Mouse (Mus musculus) cortical plate, adult 2 months (tissue): ENCODE results near the gene Ubr3. TPM values are rescaled to one million over a fixed set of nuclear protein-coding genes. Genes with fewer than 3 reads are reported as not detected.

Source experiments
- H3K27ac ChIP-seq: fragments of 200-500 bp; 2 replicates; pipeline ENCODE4 v1.5.1; 2012; ENCODE audit warnings: low read length, control low read depth, inconsistent platforms; ENCODE audit not compliant: insufficient read depth
- H3K4me1 ChIP-seq: fragments of 200-500 bp; 2 replicates; pipeline ENCODE4 v1.6.1; 2011; ENCODE audit warnings: low read length; ENCODE audit not compliant: control insufficient read depth, insufficient read depth
- H3K4me3 ChIP-seq: fragments of 200-500 bp; 2 replicates; pipeline ENCODE4 v1.5.1; 2011; ENCODE audit warnings: mild to moderate bottlenecking, low read length, control low read depth; ENCODE audit not compliant: insufficient read depth
- CTCF ChIP-seq: fragments of 200-500 bp; IDR thresholded peaks from 2 replicates; pipeline ENCODE4 v1.5.1; 2011; ENCODE audit warnings: mild to moderate bottlenecking, control low read depth, low read length; ENCODE audit not compliant: insufficient read depth; ENCODE audit errors: extremely low read depth
- POLR2A ChIP-seq: fragments of 200-500 bp; IDR thresholded peaks from 2 replicates; pipeline ENCODE4 v1.6.1; 2011; ENCODE audit warnings: mild to moderate bottlenecking, low read length, control low read depth; ENCODE audit not compliant: insufficient read depth; ENCODE audit errors: extremely low read depth
- polyA plus RNA-seq: library from polyadenylated mRNA; depleted of rRNA; stranded (reverse); fragments of >200 nt; gene quantifications from 2 replicates; pipeline ENCODE4 v1.2.3, GENCODE M21; 2012; rRNA removed

The Ubr3 gene
- polyA plus RNA-seq, 1 experiment = 75.8 TPM

DNA sequence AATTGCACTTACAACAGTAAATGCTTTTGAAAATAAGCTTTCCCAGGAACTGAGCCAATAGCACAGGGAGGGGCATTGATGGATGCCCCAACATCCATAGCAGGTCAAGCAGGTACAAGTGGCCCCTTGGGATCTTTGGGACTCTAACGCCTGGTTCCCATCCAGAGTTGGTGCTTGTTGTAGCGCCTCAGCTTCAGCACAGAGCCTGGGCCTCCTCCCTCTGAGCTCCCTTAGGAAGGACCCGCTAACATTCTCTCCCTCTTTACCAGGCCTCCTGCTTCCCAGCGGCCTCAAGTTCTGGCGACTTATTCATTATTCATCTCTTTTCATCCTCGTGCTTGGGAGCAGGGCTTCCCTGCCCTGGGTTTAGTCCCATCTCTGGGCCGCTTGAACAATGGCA lies 141.7 kb downstream of the Ubr3 start, which contains the start of gene Myo3b:
Gene Myo3b (plus strand): TSS at position 375 of the 400 bp plus-strand sequence.
- Histone ChIP-seq H3K4me1 (no peaks in the 10 kb centered on the region), H3K4me3 (no peak within 1 kb of the TSS), H3K27ac (no peak within 1 kb of the TSS)
- TF ChIP-seq CTCF (no peak), POLR2A (no peak)

- TF ChIP-seq CTCF (no peak), POLR2A (no peak)
- Histone ChIP-seq H3K27ac (no peak overlapping the region), H3K4me1 (peaks cover 2% of the 10 kb centered on the region; the same call in 1 of the 2 replicates)
Measured at GRCm38 (mm10) chr2:70044466-70044865, 147.4 kb downstream of the Ubr3 start.

DNA sequence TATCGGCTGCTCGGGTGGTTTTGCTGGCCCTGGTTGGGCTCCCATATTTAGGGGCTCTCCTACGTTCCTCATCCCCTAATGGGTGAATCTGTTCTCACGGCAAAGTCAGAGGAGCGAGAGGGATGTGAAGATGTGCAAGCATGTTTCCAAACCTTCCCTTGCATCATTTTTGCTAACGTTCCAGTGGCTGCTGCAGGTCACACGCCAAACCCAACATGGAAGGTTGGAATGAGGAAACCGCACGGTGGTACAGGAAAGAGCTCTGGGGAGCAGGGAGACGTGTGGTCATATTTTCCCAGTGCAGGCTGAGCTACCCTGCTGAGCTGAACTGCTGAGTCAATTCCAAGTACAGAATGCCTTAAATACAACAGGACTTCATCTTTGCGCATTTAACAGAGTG lies 150.8 kb downstream of the Ubr3 start:
- TF ChIP-seq POLR2A (no peak), CTCF (no peak)
- H3K27ac ChIP-seq = no peak overlapping the region
- no peak overlapping the region for H3K4me3 ChIP-seq
- peaks cover 2% of the 10 kb centered on the region; the same call in 1 of the 2 replicates for H3K4me1 ChIP-seq

More at GRCm38 (mm10) chr2:70044466-70044865, 147.4 kb downstream of the Ubr3 start:
- no peak overlapping the region for H3K4me3 ChIP-seq

DNA sequence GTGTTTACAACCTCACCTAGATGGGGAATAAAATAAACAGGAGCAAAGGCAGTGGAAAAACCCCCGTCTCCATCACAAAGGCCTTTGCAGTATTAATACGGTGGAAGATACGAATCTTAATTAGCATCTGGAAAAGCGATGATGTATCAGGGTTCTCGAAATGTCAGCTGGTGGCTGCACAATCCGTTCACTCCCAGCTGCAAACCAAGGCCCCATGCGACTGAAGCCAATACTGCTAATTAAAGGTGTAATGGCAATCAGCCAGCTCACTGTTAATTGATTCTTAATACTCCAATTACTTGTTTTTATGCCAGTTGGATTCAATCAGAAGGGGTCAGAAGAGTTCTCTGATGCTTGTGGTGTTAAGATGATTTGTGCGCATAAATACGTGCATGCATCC lies 156.8 kb downstream of the Ubr3 start:
- Histone ChIP-seq H3K27ac (no peak overlapping the region), H3K4me3 (no peak overlapping the region), H3K4me1 (no peaks in the 10 kb centered on the region)
- TF ChIP-seq POLR2A (no peak), CTCF (no peak)

GRCm38 (mm10) chr2:70058201-70058600 lies 161.2 kb downstream of the Ubr3 start:
- peaks cover 5% of the 10 kb centered on the region; the same call in 1 of the 2 replicates for H3K4me1 ChIP-seq

GRCm38 (mm10) chr2:70060359-70061345 lies 163.6 kb downstream of the Ubr3 start:
- TF ChIP-seq CTCF (no peak), POLR2A (no peak)
- H3K27ac ChIP-seq = no peak overlapping the region
- H3K4me1 ChIP-seq = peaks cover 5% of the 10 kb centered on the region; the same call in 1 of the 2 replicates
- H3K4me3 ChIP-seq = no peak overlapping the region

More at GRCm38 (mm10) chr2:70058201-70058600, 161.2 kb downstream of the Ubr3 start:
- TF ChIP-seq CTCF (no peak), POLR2A (no peak)
- H3K27ac ChIP-seq = no peak overlapping the region
- no peak overlapping the region for H3K4me3 ChIP-seq

- peaks cover 5% of the 10 kb centered on the region; the same call in 1 of the 2 replicates for H3K4me1 ChIP-seq
- H3K4me3 ChIP-seq = no peak overlapping the region
- H3K27ac ChIP-seq = no peak overlapping the region
- no peak for TF ChIP-seq CTCF
- TF ChIP-seq POLR2A = no peak
Measured at GRCm38 (mm10) chr2:70065116-70065515, 168.1 kb downstream of the Ubr3 start.

DNA sequence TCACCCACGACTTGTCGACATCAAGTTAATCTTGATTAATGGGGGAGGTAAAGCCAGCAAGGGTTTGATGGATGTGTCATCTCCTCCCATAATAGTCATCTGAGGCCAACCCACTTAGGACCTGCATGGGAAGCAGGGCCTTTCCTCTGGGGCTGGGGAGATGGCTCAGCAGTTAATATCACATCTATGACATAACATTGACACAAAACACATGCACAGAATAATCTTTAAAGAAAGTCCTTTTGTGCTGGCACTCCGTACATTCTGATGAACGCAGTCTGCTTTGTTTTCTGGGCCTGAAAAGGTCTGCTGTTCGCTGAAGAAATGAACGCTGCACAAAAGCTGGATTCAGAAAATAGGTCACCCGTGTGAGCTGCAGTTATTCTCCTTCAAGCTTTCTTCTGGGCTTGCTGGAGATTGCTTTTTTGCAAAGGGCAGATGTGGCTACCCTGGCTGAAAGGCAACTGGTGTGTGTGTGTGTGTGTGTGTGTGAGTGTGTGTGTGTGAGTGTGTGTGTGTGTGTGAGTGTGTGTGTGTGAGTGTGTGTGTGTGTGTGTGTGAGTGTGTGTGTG lies 168.8 kb downstream of the Ubr3 start:
- TF ChIP-seq CTCF (no peak), POLR2A (no peak)
- no peak overlapping the region for H3K27ac ChIP-seq
- H3K4me1 ChIP-seq = no peaks in the 10 kb centered on the region
- no peak overlapping the region for H3K4me3 ChIP-seq

DNA sequence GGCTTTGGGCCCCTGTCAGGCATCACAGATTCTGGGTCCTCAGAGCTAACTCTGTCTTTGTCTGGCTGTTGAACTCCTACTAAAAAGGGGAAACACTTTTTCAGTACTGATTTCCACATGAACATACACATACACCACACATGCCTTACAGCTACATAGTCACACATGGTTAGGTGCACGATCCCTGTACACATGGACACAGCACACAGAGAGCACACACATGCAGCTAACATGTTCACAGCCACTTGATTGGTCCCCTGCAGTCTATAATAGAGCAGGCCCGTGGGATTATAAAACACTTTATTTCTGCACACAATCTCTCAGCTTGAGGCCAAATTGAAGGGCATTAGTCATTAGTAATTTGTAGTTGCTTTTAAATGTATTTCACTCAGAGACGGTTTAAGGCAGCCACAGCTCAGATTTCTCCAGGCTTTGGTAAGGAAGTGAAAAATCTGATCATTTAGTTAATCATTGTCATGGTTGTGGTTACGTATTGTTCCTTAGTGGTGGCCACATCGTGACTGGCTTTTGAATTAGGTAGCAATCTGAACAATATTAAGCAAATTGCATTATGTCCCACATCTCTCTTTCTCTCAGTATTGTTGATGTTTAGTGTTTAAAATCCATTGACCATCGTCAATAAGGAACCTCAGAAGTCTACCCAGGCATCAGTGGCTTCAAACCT lies 169.4 kb downstream of the Ubr3 start:
- H3K4me3 ChIP-seq = no peak overlapping the region
- no peak overlapping the region for H3K27ac ChIP-seq
- H3K4me1 ChIP-seq = no peaks in the 10 kb centered on the region
- TF ChIP-seq POLR2A (no peak), CTCF (no peak)

- H3K27ac ChIP-seq = no peak overlapping the region
- no peak overlapping the region for H3K4me3 ChIP-seq
- TF ChIP-seq CTCF = no peak
- TF ChIP-seq POLR2A = no peak
Measured at GRCm38 (mm10) chr2:70069861-70070260, 172.8 kb downstream of the Ubr3 start.

More at GRCm38 (mm10) chr2:70069861-70070260, 172.8 kb downstream of the Ubr3 start:
- H3K4me1 ChIP-seq = no peaks in the 10 kb centered on the region

Other genes starting within 250 kb of the Ubr3 start
- gene Klhl41, start 227.1 kb upstream of the Ubr3 start, polyA plus RNA-seq = 0.32 and 0.46 TPM in 2 replicates
- 11.4 and 12.2 TPM in 2 replicates for gene Fastkd1, start 183.7 kb upstream of the Ubr3 start, polyA plus RNA-seq
- gene Ppig, start 174.7 kb upstream of the Ubr3 start, polyA plus RNA-seq = 23.0 and 23.3 TPM in 2 replicates
- gene Ccdc173, start 107.7 kb upstream of the Ubr3 start, polyA plus RNA-seq = 3.7 TPM in 2 replicates
- 25.5 and 29.9 TPM in 2 replicates for gene Phospho2, start 107.6 kb upstream of the Ubr3 start, polyA plus RNA-seq
- 34.7 and 38.1 TPM in 2 replicates for gene Klhl23, start 75.3 kb upstream of the Ubr3 start, polyA plus RNA-seq
- gene Ssb, start 35.7 kb upstream of the Ubr3 start, polyA plus RNA-seq = 80.3 and 88.7 TPM in 2 replicates
- 12.7 and 13.6 TPM in 2 replicates for gene Mettl5, start 11.6 kb upstream of the Ubr3 start, polyA plus RNA-seq
- 0.17 and 0.44 TPM in 2 replicates for gene Myo3b, start 141.9 kb downstream of the Ubr3 start, polyA plus RNA-seq